Comparison of ENCODE assay signal across 15 mouse cellular contexts in the genomic region with DNA sequence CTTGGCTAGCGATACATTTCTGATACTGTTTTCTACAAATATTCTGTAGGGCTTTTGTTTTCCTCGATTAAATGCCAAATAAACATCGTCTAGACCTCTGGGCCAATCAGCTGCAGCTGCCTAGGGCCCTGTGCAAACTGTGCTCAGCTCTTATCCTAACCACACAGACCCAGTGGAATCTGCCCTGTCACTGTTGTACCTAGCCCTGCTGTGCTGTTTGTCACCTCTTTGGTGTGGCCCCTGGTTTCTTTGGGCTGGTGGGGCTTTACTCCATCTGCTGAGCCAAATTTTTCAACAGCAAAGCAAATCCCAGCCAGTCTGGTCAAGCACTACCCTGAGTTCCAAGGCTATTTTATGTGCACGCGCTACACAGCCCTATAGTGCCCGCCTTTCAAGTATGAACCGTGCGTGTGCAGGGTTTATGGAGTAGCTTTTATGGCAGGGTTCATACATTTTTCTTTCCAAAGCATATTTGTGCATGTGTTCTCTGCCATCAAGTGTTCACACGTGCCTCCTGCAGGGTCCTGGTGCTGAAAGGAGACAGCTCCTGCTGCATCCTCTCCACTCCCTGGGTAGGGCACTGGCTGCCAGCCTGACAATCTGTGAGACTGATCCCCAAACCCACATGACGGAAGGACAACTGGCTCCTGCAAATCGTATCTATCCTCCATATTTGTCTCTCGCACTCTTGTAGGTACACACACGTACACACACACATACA. TPM values are rescaled to one million over a fixed set of nuclear protein-coding genes. Genes with fewer than 3 reads are reported as not detected.
A peak's percentile ranks its signal among the peaks of the same experiment; 100 is the strongest.
DNase-seq lines count a peak whose midpoint lies in the region; ATAC-seq and TF ChIP-seq lines count a peak whose summit lies in the region.
"Had no signal": no experiment of that assay in that cellular context is flagged by ENCODE, and none has a peak within 500 bp of the region (broad histone marks: within the 10 kb centered on the region; RNA-seq: fewer than 3 reads in every experiment).

No protein-coding gene starts in this region.

- no peaks in the 10 kb centered on the region for H3K36me3 ChIP-seq in lung, postnatal 0 days (ENCODE audit: insufficient read depth, low read length)
- H3K36me3 ChIP-seq in liver, embryonic 12.5 days, result peaks cover 39% of the 10 kb centered on the region
- H3K36me3 ChIP-seq in stomach, embryonic 15.5 days, result no peaks in the 10 kb centered on the region
- H3K36me3 ChIP-seq: embryonic facial prominence, embryonic 15.5 days; G1E had no signal

- H3K9me3 ChIP-seq in lung, postnatal 0 days (ENCODE audit: low read length), result no peaks in the 10 kb centered on the region
- no peaks in the 10 kb centered on the region for H3K9me3 ChIP-seq in liver, embryonic 12.5 days (replicated peaks)
- H3K9me3 ChIP-seq in stomach, embryonic 15.5 days, result no peaks in the 10 kb centered on the region
- H3K9me3 ChIP-seq: embryonic facial prominence, embryonic 15.5 days; G1E had no signal

- no peak overlapping the region for H3K27ac ChIP-seq in lung, postnatal 0 days (ENCODE audit: low read length)
- H3K27ac ChIP-seq in liver, embryonic 12.5 days, result peak overlapping the region; percentile 99
- H3K27ac ChIP-seq in stomach, embryonic 15.5 days, result no peak overlapping the region
- H3K27ac ChIP-seq: embryonic facial prominence, embryonic 15.5 days had no signal

- H3K4me2 ChIP-seq in lung, postnatal 0 days (replicated peaks; ENCODE audit: low read depth, low read length), result no peak overlapping the region
- H3K4me2 ChIP-seq in liver, embryonic 12.5 days, result peak overlapping the region; percentile 83
- no peak overlapping the region for H3K4me2 ChIP-seq in stomach, embryonic 15.5 days

- no peak for TF ChIP-seq EP300 in lung, postnatal 0 days (IDR thresholded peaks at IDR 0.05)

- no peak for TF ChIP-seq CTCF in lung, postnatal 0 days (IDR thresholded peaks at IDR 0.05)

- DNase-seq in embryo, embryonic 10 days (ENCODE audit: low spot score), result peak; percentile 12
- DNase-seq in embryo, embryonic 10.5 days (ENCODE audit: low spot score), result no peak
- DNase-seq in lung, postnatal 0 days (ENCODE audit: low spot score), result no peak
- no peak for DNase-seq in lung, postnatal 25 days (ENCODE audit: low spot score)
- no peak for DNase-seq in frontal cortex, postnatal 36 days (ENCODE audit: low spot score in 2 of 2)
- DNase-seq in right cerebral cortex, postnatal 4 days, result no peak
- DNase-seq: cerebellum, adult 11-12 months; kidney, adult 2 months; layer of hippocampus, postnatal 36 days; lung, postnatal 36 days; retina, postnatal 1 day had no signal

- peaks cover 7% of the 10 kb centered on the region; the same call in 1 of the 2 replicates for H3K27me3 ChIP-seq in lung, postnatal 0 days (replicated peaks; ENCODE audit: insufficient read depth, low read length)
- 0 out of 2 replicates have a peak, but pooled peaks cover 12% of the 10 kb centered on the region for H3K27me3 ChIP-seq in liver, embryonic 12.5 days (replicated peaks)
- peaks cover 6% of the 10 kb centered on the region for H3K27me3 ChIP-seq in stomach, embryonic 15.5 days (replicated peaks)

- H3K9ac ChIP-seq in lung, postnatal 0 days (replicated peaks; ENCODE audit: low read depth), result no peak overlapping the region
- H3K9ac ChIP-seq in liver, embryonic 12.5 days, result peak overlapping the region; percentile 95
- H3K9ac ChIP-seq in stomach, embryonic 15.5 days, result no peak overlapping the region
- H3K9ac ChIP-seq: embryonic facial prominence, embryonic 15.5 days had no signal

- WGBS in lung, postnatal 0 days, result 71% methylated on average over 13 of the region's 13 CpGs
- WGBS in liver, embryonic 12.5 days (ENCODE audit: insufficient replicate concordance), result 44% methylated on average over 13 of the region's 13 CpGs
- WGBS in stomach, embryonic 15.5 days, result 78% methylated on average over 13 of the region's 13 CpGs

- ATAC-seq in lung, postnatal 0 days, result peak; percentile 37; the same call in 1 of the 2 replicates
- ATAC-seq in liver, embryonic 12.5 days, result peak; percentile 97
- ATAC-seq in stomach, embryonic 15.5 days (ENCODE audit: insufficient read depth, low FRiP score, low read depth), result peak; percentile 93

- no peak overlapping the region for H3K4me3 ChIP-seq in lung, postnatal 0 days (ENCODE audit: low read depth, low read length)
- peak overlapping the region; percentile 74 for H3K4me3 ChIP-seq in liver, embryonic 12.5 days
- H3K4me3 ChIP-seq in stomach, embryonic 15.5 days (replicated peaks), result no peak overlapping the region
- H3K4me3 ChIP-seq: embryonic facial prominence, embryonic 15.5 days had no signal

- H3K4me1 ChIP-seq in lung, postnatal 0 days (ENCODE audit: insufficient read depth, low read depth, low read length), result 0 out of 2 replicates have a peak, but pooled peaks cover 4% of the 10 kb centered on the region
- H3K4me1 ChIP-seq in liver, embryonic 12.5 days, result peaks cover 50% of the 10 kb centered on the region
- no peaks in the 10 kb centered on the region; the same call in 1 of the 2 replicates for H3K4me1 ChIP-seq in stomach, embryonic 15.5 days

RNA-seq across cellular contexts. Expression of a gene that starts 1.5 kb away (rescaled TPM):
- 0.08 and 0.20 TPM in 2 replicates for polyA plus RNA-seq in lung, postnatal 0 days (2015; fragmentation: Nextera tagmentation; extraction: Ambion mirVana)
- 9.2 and 10.1 TPM in 2 replicates for polyA plus RNA-seq in liver, embryonic 12.5 days (2016; fragmentation: Nextera tagmentation; extraction: Ambion mirVana)
- polyA plus RNA-seq in stomach, embryonic 15.5 days (2015; fragmentation: Nextera tagmentation; extraction: Ambion mirVana), result 0.45 and 1.2 TPM in 2 replicates
- polyA plus RNA-seq: embryonic facial prominence, embryonic 15.5 days; G1E; kidney, adult 2 months had no signal

RNA-seq across cellular contexts. Expression of a gene that starts 11.5 kb away (rescaled TPM):
- polyA plus RNA-seq in lung, postnatal 0 days (2015; fragmentation: Nextera tagmentation; extraction: Ambion mirVana), result not detected in 2 replicates
- polyA plus RNA-seq in liver, embryonic 12.5 days (2016; fragmentation: Nextera tagmentation; extraction: Ambion mirVana), result not detected in 2 replicates
- not detected in 2 replicates for polyA plus RNA-seq in stomach, embryonic 15.5 days (2015; fragmentation: Nextera tagmentation; extraction: Ambion mirVana)
- polyA plus RNA-seq: G1E; kidney, adult 2 months had no signal

RNA-seq across cellular contexts. Expression of a gene that starts 16.8 kb away (rescaled TPM):
- polyA plus RNA-seq in lung, postnatal 0 days (2015; fragmentation: Nextera tagmentation; extraction: Ambion mirVana), result not detected in 2 replicates
- not detected in 2 replicates for polyA plus RNA-seq in liver, embryonic 12.5 days (2016; fragmentation: Nextera tagmentation; extraction: Ambion mirVana)
- not detected in 2 replicates for polyA plus RNA-seq in stomach, embryonic 15.5 days (2015; fragmentation: Nextera tagmentation; extraction: Ambion mirVana)
- polyA plus RNA-seq: embryonic facial prominence, embryonic 15.5 days; G1E; kidney, adult 2 months had no signal

RNA-seq across cellular contexts. Expression of a gene that starts 25.9 kb away (rescaled TPM):
- polyA plus RNA-seq in lung, postnatal 0 days (2015; fragmentation: Nextera tagmentation; extraction: Ambion mirVana), result not detected in 2 replicates
- not detected in 2 replicates for polyA plus RNA-seq in liver, embryonic 12.5 days (2016; fragmentation: Nextera tagmentation; extraction: Ambion mirVana)
- 0.84 and 2.3 TPM in 2 replicates for polyA plus RNA-seq in stomach, embryonic 15.5 days (2015; fragmentation: Nextera tagmentation; extraction: Ambion mirVana)
- polyA plus RNA-seq: embryonic facial prominence, embryonic 15.5 days; G1E; kidney, adult 2 months had no signal

RNA-seq across cellular contexts. Expression of a gene that starts 39.1 kb away (rescaled TPM):
- polyA plus RNA-seq in lung, postnatal 0 days (2015; fragmentation: Nextera tagmentation; extraction: Ambion mirVana), result not detected in 2 replicates
- polyA plus RNA-seq in liver, embryonic 12.5 days (2016; fragmentation: Nextera tagmentation; extraction: Ambion mirVana), result not detected in 2 replicates
- polyA plus RNA-seq in stomach, embryonic 15.5 days (2015; fragmentation: Nextera tagmentation; extraction: Ambion mirVana), result not detected in 2 replicates
- polyA plus RNA-seq: embryonic facial prominence, embryonic 15.5 days; G1E; kidney, adult 2 months had no signal

Comparison
In these comparisons a context has a peak if more than half of its experiments do, and no peak if none do; other contexts are left out.
1. ATAC-seq: peak in every context shown above with its lines; median percentile 97 in liver, embryonic 12.5 days; 93 in stomach, embryonic 15.5 days; 37 in lung, postnatal 0 days.